14 mouse cellular contexts compared by ENCODE assay signal in the genomic region with DNA sequence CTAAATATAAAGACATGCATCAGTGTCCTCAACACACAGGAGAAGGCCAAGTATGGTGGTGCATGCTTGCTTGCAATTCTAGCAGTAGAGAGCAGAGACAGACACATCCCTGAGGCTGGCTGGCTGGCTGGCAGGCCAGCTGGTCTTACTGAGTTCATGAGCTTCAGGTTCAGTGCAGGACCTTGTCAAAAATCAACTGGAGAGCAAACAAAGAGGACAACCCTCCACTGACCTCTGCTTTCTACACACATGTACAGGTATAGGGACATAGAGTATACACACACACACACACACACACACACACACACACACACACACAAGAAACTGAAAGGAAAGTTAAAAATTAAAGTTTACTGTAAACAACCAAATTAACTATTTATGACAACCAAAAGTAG. TPM values are rescaled to one million over a fixed set of nuclear protein-coding genes. Genes with fewer than 3 reads are reported as not detected.
"Had no signal": no experiment of that assay in that cellular context is flagged by ENCODE, and none has a peak within 500 bp of the region (broad histone marks: within the 10 kb centered on the region; RNA-seq: fewer than 3 reads in every experiment).

No protein-coding gene starts in this region.

- H3K9me3 ChIP-seq: limb, embryonic 15.5 days; neural tube, embryonic 13.5 days had no signal

- H3K36me3 ChIP-seq: limb, embryonic 15.5 days; neural tube, embryonic 13.5 days had no signal

- DNase-seq: kidney, adult 11 months; kidney, adult 9 months; kidney, postnatal 36 days; layer of hippocampus, adult 9-11 months; layer of hippocampus, postnatal 36 days; midbrain, embryonic 14.5 days; right cerebral cortex, adult 18-20 months; spleen, adult 18-20 months; thymus, postnatal 4 days had no signal

- H3K9ac ChIP-seq: hindbrain, embryonic 14.5 days; limb, embryonic 15.5 days; neural tube, embryonic 13.5 days had no signal

- H3K27me3 ChIP-seq: limb, embryonic 15.5 days; neural tube, embryonic 13.5 days had no signal

- H3K27ac ChIP-seq: hindbrain, embryonic 14.5 days; kidney, postnatal 0 days; limb, embryonic 15.5 days; neural tube, embryonic 13.5 days had no signal

- H3K4me3 ChIP-seq: limb, embryonic 15.5 days; neural tube, embryonic 13.5 days had no signal

- H3K4me2 ChIP-seq: hindbrain, embryonic 14.5 days; limb, embryonic 15.5 days; neural tube, embryonic 13.5 days had no signal

RNA-seq across cellular contexts. Expression of a gene that starts 47.4 kb away (rescaled TPM):
- polyA plus RNA-seq: hindbrain, embryonic 14.5 days; limb, embryonic 11.5 days; midbrain, embryonic 14.5 days; neural tube, embryonic 13.5 days had no signal
